Mouse (Mus musculus): ENCODE measurements at regions not wholly inside any gene's neighbourhood (a gene's known extent, or its start where the extent isn't known, plus 50 kb on each side); places are given as distances from the start of the nearest gene placed in this dataset.

DNA sequence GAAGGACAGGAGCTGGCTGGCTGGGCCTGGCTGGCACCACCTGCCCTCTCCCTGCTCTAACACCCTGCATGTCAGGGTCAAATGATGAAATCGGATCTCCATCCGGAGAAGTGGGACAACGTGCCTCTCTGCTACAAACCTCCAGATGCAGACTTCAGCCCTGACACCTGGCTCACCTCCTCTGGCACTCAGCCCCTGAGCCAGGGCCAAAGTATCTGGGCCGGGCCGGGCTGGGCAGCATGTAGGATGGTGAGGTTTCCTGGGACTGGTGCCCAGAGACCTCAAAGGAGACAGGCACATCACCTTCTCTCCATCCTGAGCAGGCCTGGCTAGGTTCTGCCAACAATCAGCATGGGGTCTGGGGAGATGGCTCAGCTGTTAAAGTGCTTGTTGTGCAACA, 113.5 kb downstream of the Tfcp2l1 start:
- TF ChIP-seq NANOG (IDR thresholded peaks at IDR 0.05; ENCODE audit: borderline replicate concordance, low read length) (no peak), CTCF (conservative IDR thresholded peaks at IDR 0.05; ENCODE audit: low read length) (no peak), POU5F1 (IDR thresholded peaks at IDR 0.05; ENCODE audit: borderline replicate concordance, low read length) (no peak)
- Histone ChIP-seq H3K4me3 (replicated peaks; ENCODE audit: low read length) (no peak overlapping the region), H3K9me3 (ENCODE audit: low read length) (peaks cover 23% of the 10 kb centered on the region), H3K4me1 (replicated peaks; ENCODE audit: low read depth, low read length) (no peaks in the 10 kb centered on the region), H3K27me3 (ENCODE audit: insufficient read depth, low read length) (no peaks in the 10 kb centered on the region), H3K36me3 (ENCODE audit: insufficient read depth, low read length) (no peaks in the 10 kb centered on the region)

DNA sequence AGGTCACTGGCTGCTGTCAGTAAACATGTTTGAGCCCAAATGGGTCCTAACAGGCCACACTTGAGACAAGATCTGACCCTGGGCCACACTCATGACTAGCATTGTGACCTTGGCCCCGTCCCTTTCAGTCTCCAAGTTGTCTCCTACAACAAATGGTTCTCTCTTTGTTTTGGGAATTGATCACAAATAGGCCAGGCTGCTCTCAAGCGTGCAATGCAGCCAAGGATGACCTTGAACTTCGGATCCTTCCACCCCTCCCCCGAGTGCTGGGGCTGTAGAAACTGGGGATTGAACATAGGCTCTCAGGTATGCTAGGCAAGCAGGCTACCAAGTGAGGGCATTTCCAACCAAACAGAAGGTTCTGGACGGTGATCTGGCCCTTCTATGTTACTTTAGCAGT, 120.5 kb downstream of the Tfcp2l1 start:
- Histone ChIP-seq H3K36me3 (ENCODE audit: insufficient read depth, low read length) (no peaks in the 10 kb centered on the region), H3K27me3 (ENCODE audit: insufficient read depth, low read length) (no peaks in the 10 kb centered on the region), H3K9me3 (ENCODE audit: low read length) (peaks cover 5% of the 10 kb centered on the region; the same call in 1 of the 2 replicates), H3K4me1 (replicated peaks; ENCODE audit: low read depth, low read length) (peaks cover 4% of the 10 kb centered on the region), H3K4me3 (replicated peaks; ENCODE audit: low read length) (no peak overlapping the region)
- TF ChIP-seq CTCF (conservative IDR thresholded peaks at IDR 0.05; ENCODE audit: low read length): no peak
- TF ChIP-seq POU5F1 (IDR thresholded peaks at IDR 0.05; ENCODE audit: borderline replicate concordance, low read length): no peak
- TF ChIP-seq NANOG (IDR thresholded peaks at IDR 0.05; ENCODE audit: borderline replicate concordance, low read length): no peak

DNA sequence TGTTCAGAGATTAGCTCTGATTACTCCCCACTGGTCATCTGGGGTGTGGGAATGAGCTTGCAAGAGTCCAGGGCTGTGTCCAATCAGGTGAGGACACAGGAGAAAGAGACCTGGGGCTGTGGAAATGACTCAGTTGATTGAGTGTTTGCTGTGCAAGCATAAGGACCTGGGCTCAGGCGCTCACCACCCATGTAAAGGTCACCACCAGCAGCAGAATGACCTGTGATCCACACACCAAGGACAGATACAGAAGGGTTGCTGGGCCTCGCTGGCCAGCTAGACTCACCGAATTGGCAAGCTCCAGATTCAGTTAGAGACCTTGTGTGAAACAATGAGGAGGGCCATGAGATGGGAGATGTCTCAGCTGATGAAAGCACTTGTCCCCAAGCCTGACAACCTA, 125.1 kb downstream of the Tfcp2l1 start:
- no peak for TF ChIP-seq CTCF (conservative IDR thresholded peaks at IDR 0.05; ENCODE audit: low read length)
- TF ChIP-seq POU5F1 (IDR thresholded peaks at IDR 0.05; ENCODE audit: borderline replicate concordance, low read length): no peak
- no peak for TF ChIP-seq NANOG (IDR thresholded peaks at IDR 0.05; ENCODE audit: borderline replicate concordance, low read length)
- Histone ChIP-seq H3K9me3 (ENCODE audit: low read length) (no peaks in the 10 kb centered on the region), H3K27me3 (ENCODE audit: insufficient read depth, low read length) (no peaks in the 10 kb centered on the region), H3K36me3 (ENCODE audit: insufficient read depth, low read length) (no peaks in the 10 kb centered on the region), H3K4me3 (replicated peaks; ENCODE audit: low read length) (no peak overlapping the region), H3K4me1 (replicated peaks; ENCODE audit: low read depth, low read length) (peaks cover 21% of the 10 kb centered on the region)

DNA sequence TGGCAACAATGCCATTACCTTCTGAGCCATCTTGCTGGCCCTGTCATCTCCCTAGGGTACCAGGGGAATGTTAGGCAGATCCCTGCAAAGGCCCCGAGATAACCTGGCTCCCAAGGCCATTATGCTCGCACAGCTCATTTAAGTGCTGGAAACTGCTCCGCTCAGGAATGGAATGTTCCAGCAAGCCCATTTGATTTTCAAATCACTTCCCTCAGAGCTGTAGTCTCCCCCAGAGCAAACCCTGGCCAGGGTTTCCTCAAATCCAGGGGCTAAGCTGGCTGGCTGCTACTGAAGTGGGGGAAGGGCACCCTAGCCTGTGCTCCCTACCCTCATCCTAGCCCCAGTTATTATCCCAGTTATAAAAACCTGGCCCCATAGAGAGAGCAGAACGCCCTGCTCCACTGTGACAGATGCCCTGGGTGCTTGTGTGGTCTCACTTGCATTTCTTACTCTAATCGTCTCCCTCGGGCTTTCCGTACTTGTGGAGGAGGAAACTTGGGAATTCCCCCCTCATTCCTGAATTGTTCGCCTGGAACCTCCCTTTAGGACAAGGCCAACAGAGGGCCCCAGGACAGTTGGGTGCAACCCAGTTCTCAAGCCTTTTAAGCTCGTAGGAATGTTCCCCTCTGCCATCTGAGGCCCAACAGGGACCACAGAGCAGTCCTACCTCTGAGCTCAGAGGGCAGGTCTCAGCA, 128.6 kb downstream of the Tfcp2l1 start:
- Histone ChIP-seq H3K36me3 (ENCODE audit: insufficient read depth, low read length) (no peaks in the 10 kb centered on the region), H3K9me3 (ENCODE audit: low read length) (no peaks in the 10 kb centered on the region), H3K27me3 (ENCODE audit: insufficient read depth, low read length) (no peaks in the 10 kb centered on the region), H3K4me1 (replicated peaks; ENCODE audit: low read depth, low read length) (peaks cover 22% of the 10 kb centered on the region), H3K4me3 (replicated peaks; ENCODE audit: low read length) (no peak overlapping the region)
- no peak for TF ChIP-seq POU5F1 (IDR thresholded peaks at IDR 0.05; ENCODE audit: borderline replicate concordance, low read length)
- TF ChIP-seq NANOG (IDR thresholded peaks at IDR 0.05; ENCODE audit: borderline replicate concordance, low read length): no peak
- TF ChIP-seq CTCF (conservative IDR thresholded peaks at IDR 0.05; ENCODE audit: low read length): no peak

DNA sequence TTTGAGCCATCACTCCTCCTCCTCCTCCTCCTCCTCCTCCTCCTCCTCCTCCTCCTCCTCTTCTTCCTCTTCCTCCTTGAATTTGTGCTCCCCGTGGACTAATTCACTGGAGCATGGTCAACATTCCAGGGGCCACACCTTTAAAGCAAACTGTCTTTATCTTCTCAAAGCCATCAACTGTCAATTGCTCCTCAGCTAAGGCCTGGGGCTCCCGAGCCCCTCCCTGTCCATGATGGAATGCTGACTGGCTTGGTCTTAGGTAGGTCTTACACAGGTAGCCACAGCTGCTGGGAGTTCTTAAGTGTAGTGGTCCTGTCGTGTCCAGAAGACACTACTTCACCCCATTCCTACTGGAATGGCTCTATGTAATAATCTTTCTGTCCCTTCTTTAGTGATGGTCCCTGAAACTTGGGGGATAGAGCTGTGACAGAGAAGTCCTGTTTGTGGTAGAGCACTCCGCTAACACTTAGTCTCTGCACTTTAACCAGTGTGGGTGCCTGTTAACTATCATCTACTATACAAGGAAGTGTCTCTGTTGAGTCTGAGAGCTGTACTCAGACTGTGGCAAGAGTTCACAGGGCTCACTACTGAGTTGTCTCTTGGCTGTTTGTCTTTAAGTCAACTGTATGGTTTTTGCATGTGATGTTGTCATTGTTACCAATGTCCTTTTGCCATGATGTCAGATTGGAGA, 129.7 kb downstream of the Tfcp2l1 start:
- TF ChIP-seq CTCF (conservative IDR thresholded peaks at IDR 0.05; ENCODE audit: low read length): no peak
- no peak for TF ChIP-seq POU5F1 (IDR thresholded peaks at IDR 0.05; ENCODE audit: borderline replicate concordance, low read length)
- TF ChIP-seq NANOG (IDR thresholded peaks at IDR 0.05; ENCODE audit: borderline replicate concordance, low read length): no peak
- Histone ChIP-seq H3K36me3 (ENCODE audit: insufficient read depth, low read length) (no peaks in the 10 kb centered on the region), H3K27me3 (ENCODE audit: insufficient read depth, low read length) (no peaks in the 10 kb centered on the region), H3K4me1 (replicated peaks; ENCODE audit: low read depth, low read length) (peaks cover 22% of the 10 kb centered on the region), H3K9me3 (ENCODE audit: low read length) (no peaks in the 10 kb centered on the region), H3K4me3 (replicated peaks; ENCODE audit: low read length) (no peak overlapping the region)

DNA sequence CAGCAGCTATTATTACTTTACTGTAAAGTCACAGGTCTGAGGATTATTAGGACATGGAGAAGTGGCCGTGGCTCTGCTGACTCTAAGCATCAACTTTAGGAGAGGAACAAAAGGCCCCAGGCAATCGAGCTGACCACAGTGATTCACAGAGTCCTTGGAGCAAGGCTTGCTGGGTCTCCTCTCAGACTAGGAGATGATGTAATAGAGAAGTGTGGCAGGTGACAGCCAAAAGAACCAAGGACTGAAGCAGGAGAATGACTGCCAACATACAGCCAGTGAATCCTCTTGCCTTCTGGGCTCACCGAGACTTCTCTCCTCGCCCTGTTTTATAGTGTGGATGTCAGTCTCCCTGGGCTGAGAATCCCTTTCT, 130.3 kb downstream of the Tfcp2l1 start:
- Histone ChIP-seq H3K36me3 (ENCODE audit: insufficient read depth, low read length) (no peaks in the 10 kb centered on the region), H3K9me3 (ENCODE audit: low read length) (no peaks in the 10 kb centered on the region), H3K4me3 (replicated peaks; ENCODE audit: low read length) (no peak overlapping the region), H3K27me3 (ENCODE audit: insufficient read depth, low read length) (no peaks in the 10 kb centered on the region), H3K4me1 (replicated peaks; ENCODE audit: low read depth, low read length) (peaks cover 22% of the 10 kb centered on the region)
- TF ChIP-seq POU5F1 (IDR thresholded peaks at IDR 0.05; ENCODE audit: borderline replicate concordance, low read length) (no peak), CTCF (conservative IDR thresholded peaks at IDR 0.05; ENCODE audit: low read length) (no peak), NANOG (IDR thresholded peaks at IDR 0.05; ENCODE audit: borderline replicate concordance, low read length) (no peak)

DNA sequence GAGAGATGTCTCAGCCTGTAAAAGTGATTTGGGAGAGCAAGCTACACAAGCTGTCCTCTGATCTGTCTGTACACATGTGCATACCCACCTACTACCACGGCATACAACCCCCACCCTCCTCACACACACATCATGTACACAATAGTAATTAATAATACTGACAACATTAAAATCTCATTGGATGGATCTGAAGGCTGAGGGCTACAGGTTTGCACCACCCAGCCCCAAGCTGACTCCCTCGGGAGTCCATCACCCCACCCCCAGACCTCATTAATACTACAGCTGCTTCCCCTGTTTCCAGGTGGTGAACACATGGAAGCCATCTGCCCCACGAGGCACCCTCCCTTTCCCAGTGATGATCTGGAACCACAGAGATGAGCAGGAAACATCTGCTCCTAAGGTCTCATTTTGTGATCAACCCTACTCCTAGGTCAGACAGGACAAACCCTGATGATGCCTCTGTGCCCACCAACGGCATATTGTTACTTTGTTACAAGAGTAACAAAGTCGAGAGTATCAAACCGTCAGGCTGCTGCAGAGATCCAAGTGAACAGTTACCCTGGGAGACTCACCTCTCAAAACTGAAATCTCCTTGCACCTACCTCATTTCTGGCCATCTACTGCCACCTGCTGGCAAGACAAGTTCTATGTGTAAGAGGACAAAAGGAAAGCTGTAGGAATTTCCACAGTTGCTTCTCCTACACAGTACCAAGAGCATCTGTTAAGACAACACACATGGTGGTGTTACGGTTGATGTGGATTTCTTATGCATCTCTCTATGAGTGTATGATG, 131.6 kb downstream of the Tfcp2l1 start:
- Histone ChIP-seq H3K4me1 (replicated peaks; ENCODE audit: low read depth, low read length) (peaks cover 22% of the 10 kb centered on the region), H3K9me3 (ENCODE audit: low read length) (no peaks in the 10 kb centered on the region), H3K36me3 (ENCODE audit: insufficient read depth, low read length) (no peaks in the 10 kb centered on the region), H3K4me3 (replicated peaks; ENCODE audit: low read length) (no peak overlapping the region), H3K27me3 (ENCODE audit: insufficient read depth, low read length) (no peaks in the 10 kb centered on the region)
- TF ChIP-seq CTCF (conservative IDR thresholded peaks at IDR 0.05; ENCODE audit: low read length) (peak; percentile 61), POU5F1 (IDR thresholded peaks at IDR 0.05; ENCODE audit: borderline replicate concordance, low read length) (no peak), NANOG (IDR thresholded peaks at IDR 0.05; ENCODE audit: borderline replicate concordance, low read length) (no peak)

DNA sequence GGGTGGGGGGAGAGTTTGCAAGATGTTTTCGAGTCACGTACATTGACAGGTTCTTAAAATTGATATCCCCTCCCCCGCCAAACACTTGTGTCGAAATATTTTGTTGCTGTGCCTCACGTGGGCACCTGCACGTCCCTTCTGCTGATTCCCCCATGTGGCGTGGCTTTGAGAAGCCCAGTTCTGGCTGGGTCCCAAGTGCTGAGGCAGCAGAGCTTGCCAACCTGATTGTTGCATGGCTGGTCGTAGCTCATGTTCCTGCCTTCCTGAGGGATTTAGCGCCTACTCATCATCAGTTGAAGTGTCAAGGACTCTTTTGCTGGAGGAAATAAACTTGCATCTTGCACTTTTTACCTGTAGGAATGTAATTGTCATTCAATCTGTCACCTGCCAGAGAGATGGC, 137.8 kb downstream of the Tfcp2l1 start:
- Histone ChIP-seq H3K4me1 (replicated peaks; ENCODE audit: low read depth, low read length) (no peaks in the 10 kb centered on the region), H3K36me3 (ENCODE audit: insufficient read depth, low read length) (no peaks in the 10 kb centered on the region), H3K9me3 (ENCODE audit: low read length) (no peaks in the 10 kb centered on the region), H3K27me3 (ENCODE audit: insufficient read depth, low read length) (no peaks in the 10 kb centered on the region), H3K4me3 (replicated peaks; ENCODE audit: low read length) (no peak overlapping the region)
- no peak for TF ChIP-seq NANOG (IDR thresholded peaks at IDR 0.05; ENCODE audit: borderline replicate concordance, low read length)
- no peak for TF ChIP-seq CTCF (conservative IDR thresholded peaks at IDR 0.05; ENCODE audit: low read length)
- no peak for TF ChIP-seq POU5F1 (IDR thresholded peaks at IDR 0.05; ENCODE audit: borderline replicate concordance, low read length)

Data from E14TG2a.4 (cell line).